13 mouse cellular contexts compared by ENCODE assay signal in genomic region chr2:59936296-59936695, GRCm38 (mm10). TPM values are rescaled to one million over a fixed set of nuclear protein-coding genes. Genes with fewer than 3 reads are reported as not detected.
DNase-seq lines count a peak whose midpoint lies in the region; ATAC-seq lines count a peak whose summit lies in the region.
"Had no signal": no experiment of that assay in that cellular context is flagged by ENCODE, and none has a peak within 500 bp of the region (broad histone marks: within the 10 kb centered on the region; RNA-seq: fewer than 3 reads in every experiment).

No protein-coding gene starts in this region.

- H3K4me2 ChIP-seq in hindbrain, embryonic 14.5 days (replicated peaks) = no peak overlapping the region
- no peak overlapping the region for H3K4me2 ChIP-seq in midbrain, embryonic 13.5 days (replicated peaks)
- H3K4me2 ChIP-seq: embryonic facial prominence, embryonic 13.5 days; kidney, embryonic 15.5 days had no signal

- H3K27ac ChIP-seq in hindbrain, embryonic 14.5 days = no peak overlapping the region
- no peak overlapping the region for H3K27ac ChIP-seq in hindbrain, embryonic 10.5 days
- H3K27ac ChIP-seq in embryonic facial prominence, embryonic 10.5 days (replicated peaks) = no peak overlapping the region
- no peak overlapping the region for H3K27ac ChIP-seq in midbrain, embryonic 13.5 days
- H3K27ac ChIP-seq: embryonic facial prominence, embryonic 13.5 days; kidney, embryonic 15.5 days had no signal

- H3K27me3 ChIP-seq in hindbrain, embryonic 14.5 days (ENCODE audit: control insufficient read depth, insufficient read depth, low read length) = no peaks in the 10 kb centered on the region
- H3K27me3 ChIP-seq in hindbrain, embryonic 10.5 days (ENCODE audit: insufficient read depth, poor library complexity, severe bottlenecking) = no peaks in the 10 kb centered on the region
- H3K27me3 ChIP-seq in embryonic facial prominence, embryonic 10.5 days (replicated peaks; ENCODE audit: low read depth, poor library complexity, severe bottlenecking) = no peaks in the 10 kb centered on the region
- H3K27me3 ChIP-seq in midbrain, embryonic 13.5 days = no peaks in the 10 kb centered on the region
- H3K27me3 ChIP-seq: embryonic facial prominence, embryonic 13.5 days; kidney, embryonic 15.5 days had no signal

- peaks cover 40% of the 10 kb centered on the region for H3K36me3 ChIP-seq in hindbrain, embryonic 14.5 days (replicated peaks; ENCODE audit: control insufficient read depth, insufficient read depth)
- peaks cover 63% of the 10 kb centered on the region for H3K36me3 ChIP-seq in hindbrain, embryonic 10.5 days
- peaks cover 61% of the 10 kb centered on the region for H3K36me3 ChIP-seq in embryonic facial prominence, embryonic 10.5 days (replicated peaks)
- peaks cover 39% of the 10 kb centered on the region for H3K36me3 ChIP-seq in midbrain, embryonic 13.5 days

- H3K9me3 ChIP-seq in hindbrain, embryonic 14.5 days (ENCODE audit: control insufficient read depth, low read length) = no peaks in the 10 kb centered on the region
- no peaks in the 10 kb centered on the region for H3K9me3 ChIP-seq in hindbrain, embryonic 10.5 days
- H3K9me3 ChIP-seq in embryonic facial prominence, embryonic 10.5 days = no peaks in the 10 kb centered on the region
- H3K9me3 ChIP-seq in midbrain, embryonic 13.5 days = no peaks in the 10 kb centered on the region
- H3K9me3 ChIP-seq: embryonic facial prominence, embryonic 13.5 days; kidney, embryonic 15.5 days had no signal

- no peak for DNase-seq in hindbrain, embryonic 14.5 days (ENCODE audit: low spot score)
- no peak for DNase-seq in hindbrain, embryonic 10.5 days (ENCODE audit: low spot score)
- peak; percentile 67 for DNase-seq in Muller cell, postnatal 12 days (ENCODE audit: inconsistent ontology term)
- peak; percentile 37 for DNase-seq in embryonic facial prominence, embryonic 10.5 days (ENCODE audit: low spot score)
- peak; percentile 74 for DNase-seq in mesoderm, embryonic 11.5 days (ENCODE audit: low read depth, low spot score)
- DNase-seq in thymus, postnatal 36 days = no peak
- no peak for DNase-seq in cerebellum, adult 8-10 months
- DNase-seq: cerebellum, adult 18-20 months; layer of hippocampus, adult 9-11 months; liver, postnatal 0 days had no signal

- no peaks in the 10 kb centered on the region for H3K4me1 ChIP-seq in hindbrain, embryonic 14.5 days (replicated peaks; ENCODE audit: control insufficient read depth, insufficient read depth, low read length)
- no peaks in the 10 kb centered on the region for H3K4me1 ChIP-seq in hindbrain, embryonic 10.5 days (replicated peaks)
- no peaks in the 10 kb centered on the region for H3K4me1 ChIP-seq in embryonic facial prominence, embryonic 10.5 days
- H3K4me1 ChIP-seq in midbrain, embryonic 13.5 days (replicated peaks) = no peaks in the 10 kb centered on the region
- H3K4me1 ChIP-seq: kidney, embryonic 15.5 days had no signal

- H3K9ac ChIP-seq in hindbrain, embryonic 14.5 days = no peak overlapping the region
- H3K9ac ChIP-seq in midbrain, embryonic 13.5 days (replicated peaks) = no peak overlapping the region
- H3K9ac ChIP-seq: embryonic facial prominence, embryonic 13.5 days; kidney, embryonic 15.5 days; liver, postnatal 0 days had no signal

- H3K4me3 ChIP-seq in hindbrain, embryonic 14.5 days (replicated peaks; ENCODE audit: low read length) = no peak overlapping the region
- no peak overlapping the region for H3K4me3 ChIP-seq in hindbrain, embryonic 10.5 days
- H3K4me3 ChIP-seq in embryonic facial prominence, embryonic 10.5 days = no peak overlapping the region
- H3K4me3 ChIP-seq in midbrain, embryonic 13.5 days (replicated peaks) = no peak overlapping the region
- H3K4me3 ChIP-seq: embryonic facial prominence, embryonic 13.5 days; kidney, embryonic 15.5 days had no signal

- ATAC-seq in hindbrain, embryonic 14.5 days (ENCODE audit: low FRiP score) = peak; percentile 8; the same call in 1 of the 2 replicates
- ATAC-seq in midbrain, embryonic 13.5 days = no peak
- ATAC-seq: liver, postnatal 0 days had no signal

- WGBS in hindbrain, embryonic 14.5 days = 23% methylated on average over 9 of the region's 9 CpGs
- WGBS in hindbrain, embryonic 10.5 days = 36% methylated on average over 9 of the region's 9 CpGs
- 42% methylated on average over 9 of the region's 9 CpGs for WGBS in embryonic facial prominence, embryonic 10.5 days
- 43% methylated on average over 9 of the region's 9 CpGs for WGBS in midbrain, embryonic 13.5 days

RNA-seq across cellular contexts. Expression of gene Wdsub1, which starts 53.9 kb away (rescaled TPM):
- 14.0 and 16.6 TPM in 2 replicates for polyA plus RNA-seq in hindbrain, embryonic 14.5 days (2014; fragmentation: Nextera tagmentation; extraction: Ambion mirVana)
- 17.4 and 17.5 TPM in 2 replicates for polyA plus RNA-seq in hindbrain, embryonic 10.5 days (2016; fragmentation: Nextera tagmentation; extraction: Ambion mirVana)
- 23.7 and 27.7 TPM in 2 replicates for polyA plus RNA-seq in embryonic facial prominence, embryonic 10.5 days (2016; fragmentation: Nextera tagmentation; extraction: Ambion mirVana)
- 12.2 and 15.4 TPM in 2 replicates for polyA plus RNA-seq in midbrain, embryonic 13.5 days (2015; fragmentation: Nextera tagmentation; extraction: Ambion mirVana)

Comparison
In these comparisons a context has a peak if more than half of its experiments do, and no peak if none do; other contexts are left out.
1. DNase-seq: peak in Muller cell, postnatal 12 days (single experiment), embryonic facial prominence, embryonic 10.5 days (single experiment) and mesoderm, embryonic 11.5 days (single experiment); none in hindbrain, embryonic 14.5 days (single experiment), hindbrain, embryonic 10.5 days (single experiment), thymus, postnatal 36 days (0 of 2) and cerebellum, adult 8-10 months (single experiment).